Mouse (Mus musculus) left cerebral cortex, adult 11 months (tissue): Measurements from ENCODE around the gene Plcb3.

ENCODE experiments used
- DNase-seq: peaks from one replicate; pipeline ENCODE4 v3.0.0; 2022; ENCODE audit warnings: low spot score

Plcb3 gene

DNA sequence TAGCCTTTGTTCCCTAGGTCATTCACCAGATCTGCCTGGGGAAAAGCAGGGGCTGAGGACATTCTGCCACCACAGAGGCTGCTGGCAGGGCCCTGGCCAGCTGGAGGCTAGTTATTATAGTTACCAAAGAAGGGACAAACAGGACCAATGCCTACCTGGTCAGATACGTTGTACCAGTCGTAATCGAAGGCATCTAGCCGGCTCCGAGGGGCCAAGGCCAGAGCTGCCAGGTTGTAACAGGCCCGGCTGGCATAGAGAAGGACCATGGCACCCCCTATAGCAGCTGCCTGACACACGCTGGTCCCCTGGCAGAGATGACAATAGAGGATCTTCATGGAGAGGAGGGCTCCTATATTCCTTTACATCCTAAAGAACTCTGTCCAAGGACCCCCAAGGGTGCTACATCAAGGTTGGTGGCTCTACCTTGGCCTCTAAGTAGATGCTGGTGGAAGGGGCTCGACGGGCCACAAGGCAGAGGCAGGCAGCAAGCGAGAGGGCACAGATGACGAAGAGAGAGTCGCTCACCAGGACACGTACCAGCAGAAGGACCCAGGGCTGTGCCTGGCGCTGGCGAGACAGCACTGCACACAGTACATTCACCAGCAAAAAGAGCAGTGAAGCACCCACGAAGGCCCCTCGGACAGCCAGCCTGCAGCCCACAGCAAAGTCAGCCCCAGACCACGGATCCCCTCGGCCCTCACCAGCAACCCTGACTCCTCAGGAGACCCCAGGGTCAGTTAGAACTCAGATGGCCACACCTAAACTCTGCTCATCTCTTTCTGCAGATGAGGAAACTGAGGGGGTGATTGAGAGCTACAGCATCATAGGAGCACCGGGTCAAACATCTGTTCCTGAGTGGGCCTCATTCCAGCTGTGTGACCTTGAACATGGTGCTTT lies 36.9 kb downstream of the Plcb3 start:
- DNase-seq, result no peak

DNA sequence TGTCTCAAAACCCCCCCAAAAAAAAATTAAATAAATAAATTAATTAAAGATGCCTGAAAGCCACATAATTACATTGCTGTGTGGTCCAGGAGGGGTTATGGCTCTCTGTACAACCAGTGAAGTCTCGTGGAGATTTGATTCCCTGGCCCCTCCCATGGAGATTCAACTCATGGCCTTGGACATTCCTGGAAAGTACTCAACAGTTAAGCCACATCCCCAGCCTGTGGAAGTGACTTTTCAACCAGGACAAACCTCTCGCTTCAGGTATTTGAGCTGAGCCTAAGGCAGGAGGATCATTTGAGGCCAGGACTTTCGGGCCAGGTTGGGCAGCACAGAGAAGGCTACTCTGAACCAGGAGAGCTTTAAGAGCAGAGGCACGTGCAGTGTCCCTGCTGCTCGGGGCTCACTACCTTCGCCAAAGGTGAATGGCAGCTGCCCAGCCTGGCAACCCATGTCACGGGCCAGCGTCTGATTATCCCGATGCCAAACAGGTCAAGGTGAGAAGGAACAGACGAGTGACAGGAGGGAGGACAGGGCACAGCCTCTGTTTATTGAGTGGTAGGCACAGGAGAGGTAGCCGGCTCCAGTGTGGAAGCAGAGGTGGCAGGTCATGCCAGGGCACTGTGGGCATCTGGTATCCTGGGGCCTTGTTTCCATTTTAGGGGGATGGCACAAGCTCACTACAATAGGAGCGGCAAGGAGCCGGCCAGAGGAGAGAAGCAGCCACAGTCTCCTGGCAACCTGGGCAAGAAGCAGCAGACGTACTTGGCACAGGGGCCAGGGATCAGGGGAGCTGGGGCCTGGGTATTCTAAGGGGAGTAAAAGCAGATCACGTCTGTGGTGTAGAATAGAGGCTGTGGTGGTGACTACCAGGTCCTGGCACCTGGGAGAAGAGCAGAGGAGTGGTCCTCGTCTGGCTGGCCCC lies 38.5 kb downstream of the Plcb3 start:
- no peak for DNase-seq

DNA sequence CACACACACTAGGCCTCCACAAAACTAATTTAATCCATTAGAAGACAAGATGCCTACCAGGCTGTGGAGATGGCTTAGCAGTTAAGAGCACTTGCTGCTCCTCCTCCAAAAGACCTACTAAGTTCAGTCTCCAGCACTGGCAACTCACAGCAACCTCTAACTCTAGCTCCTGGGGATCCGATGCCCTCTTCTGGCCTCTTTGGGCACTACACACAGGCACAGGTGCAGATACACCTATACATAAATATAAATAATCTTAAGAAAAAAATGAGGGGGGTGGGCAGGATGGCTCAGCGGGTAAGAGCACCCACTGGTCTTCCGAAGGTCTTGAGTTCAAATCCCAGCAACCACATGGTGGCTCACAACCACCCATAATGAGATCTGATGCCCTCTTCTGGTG lies 40.0 kb downstream of the Plcb3 start:
- DNase-seq, result no peak

DNA sequence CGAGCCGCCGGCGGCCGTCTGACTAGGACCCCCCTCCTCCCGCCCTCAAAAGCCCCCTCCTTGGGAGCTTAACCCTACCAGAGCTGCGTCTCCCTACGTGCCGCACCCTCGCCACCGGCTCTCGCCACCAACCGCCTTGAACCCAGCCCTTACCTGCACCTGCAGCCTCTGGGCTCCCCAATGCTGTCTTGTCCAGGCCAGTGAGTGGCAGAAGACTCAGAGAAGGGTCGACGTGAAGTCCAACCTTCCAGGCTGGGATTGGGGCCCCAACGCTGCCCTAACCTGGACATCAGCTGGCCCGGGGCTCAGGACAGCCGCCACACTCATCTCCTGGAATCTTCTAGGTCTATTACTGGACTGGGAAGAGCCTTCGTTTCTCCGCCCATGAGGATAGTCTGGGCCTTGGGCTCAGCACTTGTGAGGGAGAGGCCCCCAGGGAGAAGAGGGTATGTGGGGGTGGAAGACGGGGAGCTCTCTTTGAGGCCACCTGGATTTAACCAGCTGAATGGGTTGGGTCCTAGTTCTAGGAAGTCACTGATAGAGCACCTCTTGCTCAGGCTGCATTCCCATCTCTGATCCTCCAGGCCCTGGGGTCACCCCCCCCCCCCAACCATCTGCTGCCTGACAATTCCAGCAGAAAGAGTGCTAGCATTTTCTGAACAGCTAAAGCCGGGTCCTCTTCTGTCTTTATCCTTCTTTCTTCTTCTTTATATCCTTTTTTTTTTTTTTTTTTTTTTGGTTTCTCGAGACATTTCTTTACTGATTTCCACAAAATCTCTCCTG lies 41.9 kb downstream of the Plcb3 start, which contains the start of gene Kcnk4:
Gene Kcnk4, minus strand, starts transcription at position 321 of the 783 bp plus-strand sequence.
- no peak for DNase-seq

DNA sequence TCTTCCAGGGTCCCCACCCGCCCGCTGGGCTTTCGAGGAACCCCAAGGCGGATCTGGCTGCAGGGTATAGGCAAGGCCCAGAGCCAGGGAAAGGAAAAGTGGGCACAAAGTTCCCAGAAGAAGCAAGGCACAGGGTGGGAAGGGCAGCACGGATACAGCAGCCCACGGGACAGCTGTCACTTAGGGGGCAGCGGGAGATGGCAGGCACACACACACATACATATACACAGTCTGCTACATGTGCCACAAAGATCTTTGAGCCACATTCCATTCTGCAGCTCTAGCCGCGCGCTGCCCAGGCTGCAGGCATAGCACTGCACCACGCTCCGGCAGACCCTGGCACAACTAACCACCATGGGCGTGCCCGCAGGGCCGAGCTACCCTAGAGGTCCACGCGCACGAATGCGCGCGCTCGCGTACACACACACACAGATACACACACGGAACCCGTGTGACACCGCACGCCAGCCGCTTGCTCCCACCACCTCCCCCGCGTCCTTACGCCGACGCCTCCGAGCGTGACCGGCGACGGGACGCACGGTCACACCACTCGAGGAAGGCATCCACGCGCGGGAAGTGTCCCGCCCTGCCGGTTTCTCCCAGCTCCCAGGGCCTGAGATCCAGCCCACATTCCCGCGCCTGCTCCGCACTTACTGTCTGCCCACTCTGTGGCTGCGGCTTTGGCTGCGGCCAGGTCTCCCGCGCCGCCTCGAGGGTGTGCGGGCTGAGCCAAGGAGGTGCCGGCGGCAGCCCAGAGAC lies 42.7 kb downstream of the Plcb3 start:
- DNase-seq, result no peak

GRCm38 (mm10) chr19:6933102-6933435 lies 43.2 kb downstream of the Plcb3 start:
- no peak for DNase-seq

DNA sequence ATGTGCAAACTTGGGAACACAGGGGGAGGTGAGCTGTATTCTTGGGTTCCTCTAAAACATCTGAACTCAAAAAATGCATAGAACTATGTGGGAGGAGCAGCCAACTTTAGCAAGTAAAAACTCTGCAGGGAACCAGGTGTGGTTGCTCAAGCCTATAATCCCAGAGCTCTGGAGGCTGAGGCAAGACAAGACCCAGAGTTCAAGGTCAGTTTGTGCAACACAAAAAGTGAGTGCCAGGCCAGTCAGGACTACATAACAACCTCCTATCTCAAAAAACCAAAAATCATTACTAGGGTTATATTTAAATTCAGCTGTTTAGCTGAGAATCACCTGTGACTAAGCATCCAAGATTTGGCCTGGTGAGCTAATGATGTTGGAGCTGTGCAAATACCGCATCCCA lies 44.3 kb downstream of the Plcb3 start:
- no peak for DNase-seq

- DNase-seq, result no peak
These were observed 45.3 kb downstream of the Plcb3 start for GRCm38 (mm10) chr19:6931002-6931401.

DNA sequence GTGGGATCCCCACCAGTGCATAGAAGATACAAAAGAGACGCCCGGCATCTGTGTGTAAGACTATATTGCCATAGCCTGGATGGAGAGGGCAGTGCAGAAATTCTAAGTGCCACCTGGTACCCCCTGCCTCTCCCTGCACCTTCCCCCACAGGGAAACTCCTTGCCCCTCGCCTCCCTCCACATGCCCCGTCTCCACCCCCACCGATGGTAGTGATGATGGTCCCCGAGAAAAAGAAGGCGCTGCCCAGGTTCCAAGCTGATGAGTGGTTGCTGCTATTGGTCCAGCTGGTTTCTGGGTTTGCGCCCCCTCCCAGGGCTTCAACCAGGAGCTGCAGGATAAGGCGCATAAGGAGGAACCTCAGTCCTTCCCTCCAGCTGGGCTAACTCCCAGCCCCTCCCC lies 48.2 kb downstream of the Plcb3 start:
- no peak for DNase-seq

DNA sequence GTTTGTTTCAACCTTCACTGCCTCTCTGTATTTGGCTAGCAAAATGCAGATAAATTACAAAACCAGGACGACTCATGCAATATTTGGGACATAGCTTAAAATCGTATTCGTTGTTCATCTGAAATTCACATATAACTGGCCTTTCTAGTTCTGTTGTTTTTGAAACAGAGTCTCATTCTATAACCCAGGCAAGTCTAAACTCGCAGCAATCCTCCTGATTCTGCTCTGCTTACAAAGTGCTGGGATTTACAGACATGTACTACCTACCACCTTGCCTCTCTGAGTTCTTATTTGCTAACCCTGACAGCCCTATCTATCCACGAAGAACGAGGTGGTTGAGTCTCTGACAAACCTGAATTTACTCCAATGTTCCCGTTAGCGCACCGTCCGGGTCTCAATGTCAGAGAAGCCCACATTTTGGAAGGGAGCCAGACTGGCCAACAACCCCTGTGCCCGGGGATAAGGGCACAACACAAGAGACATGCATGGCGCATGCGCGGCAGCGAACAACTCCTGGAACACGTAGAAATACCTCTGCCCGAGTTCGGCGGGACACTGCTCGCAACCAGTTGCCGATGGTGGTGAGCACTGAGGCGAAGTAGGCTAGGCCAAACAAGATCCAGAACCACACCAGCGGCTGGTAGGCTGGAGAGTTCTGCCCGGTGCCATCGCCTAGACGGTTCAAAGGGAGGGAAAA lies 49.6 kb downstream of the Plcb3 start:
- no peak for DNase-seq

GRCm38 (mm10) chr19:6925611-6926329 lies 50.5 kb downstream of the Plcb3 start:
- no peak for DNase-seq

- DNase-seq, result no peak
These were observed 51.0 kb downstream of the Plcb3 start, which contains the start of gene Catsperz for GRCm38 (mm10) chr19:6925307-6925573. Catsperz (minus strand) TSS chr19:6925380.

DNA sequence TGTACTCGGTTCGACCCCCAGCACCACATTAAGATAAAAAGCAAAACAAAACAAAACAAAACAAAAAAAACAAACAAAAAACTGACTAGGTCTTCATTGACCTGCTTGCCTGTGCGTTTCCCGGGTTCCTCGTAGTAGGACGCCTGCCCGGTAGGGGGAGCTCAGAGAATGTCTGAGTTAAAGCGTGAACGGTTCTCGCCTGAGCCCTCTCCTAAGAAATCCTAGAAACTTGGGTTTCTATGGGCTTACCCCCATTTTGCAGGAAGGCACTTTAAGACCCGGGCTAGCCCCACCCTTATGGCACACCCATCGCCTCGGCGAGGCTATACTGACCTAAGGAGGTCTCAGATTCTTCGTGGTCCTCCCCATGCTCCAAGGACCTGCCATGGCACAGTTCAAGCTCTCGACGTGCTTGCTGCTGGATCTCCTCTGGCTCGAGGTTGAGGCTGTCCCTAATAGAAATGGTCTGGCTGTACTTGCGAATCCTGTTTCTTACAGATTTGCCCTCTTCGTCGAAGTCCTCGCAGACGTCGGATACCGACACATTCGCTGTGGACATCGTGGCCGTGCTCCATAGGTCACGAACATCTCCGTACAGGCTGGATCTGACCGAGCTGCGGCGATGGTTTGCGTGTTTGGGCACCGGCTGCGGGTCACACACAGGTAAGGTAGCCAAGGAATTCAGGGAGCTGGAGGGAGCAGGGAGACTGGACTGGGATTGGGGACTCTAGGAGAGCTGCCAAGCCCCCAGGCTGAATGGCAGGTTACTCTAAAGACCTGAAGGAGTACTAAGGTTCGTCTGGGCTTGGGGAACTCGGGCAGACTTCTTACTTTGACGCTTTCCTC lies 51.6 kb downstream of the Plcb3 start:
- peak; percentile 74 for DNase-seq

GRCm38 (mm10) chr19:6922901-6923735 lies 53.2 kb downstream of the Plcb3 start:
- no peak for DNase-seq

DNA sequence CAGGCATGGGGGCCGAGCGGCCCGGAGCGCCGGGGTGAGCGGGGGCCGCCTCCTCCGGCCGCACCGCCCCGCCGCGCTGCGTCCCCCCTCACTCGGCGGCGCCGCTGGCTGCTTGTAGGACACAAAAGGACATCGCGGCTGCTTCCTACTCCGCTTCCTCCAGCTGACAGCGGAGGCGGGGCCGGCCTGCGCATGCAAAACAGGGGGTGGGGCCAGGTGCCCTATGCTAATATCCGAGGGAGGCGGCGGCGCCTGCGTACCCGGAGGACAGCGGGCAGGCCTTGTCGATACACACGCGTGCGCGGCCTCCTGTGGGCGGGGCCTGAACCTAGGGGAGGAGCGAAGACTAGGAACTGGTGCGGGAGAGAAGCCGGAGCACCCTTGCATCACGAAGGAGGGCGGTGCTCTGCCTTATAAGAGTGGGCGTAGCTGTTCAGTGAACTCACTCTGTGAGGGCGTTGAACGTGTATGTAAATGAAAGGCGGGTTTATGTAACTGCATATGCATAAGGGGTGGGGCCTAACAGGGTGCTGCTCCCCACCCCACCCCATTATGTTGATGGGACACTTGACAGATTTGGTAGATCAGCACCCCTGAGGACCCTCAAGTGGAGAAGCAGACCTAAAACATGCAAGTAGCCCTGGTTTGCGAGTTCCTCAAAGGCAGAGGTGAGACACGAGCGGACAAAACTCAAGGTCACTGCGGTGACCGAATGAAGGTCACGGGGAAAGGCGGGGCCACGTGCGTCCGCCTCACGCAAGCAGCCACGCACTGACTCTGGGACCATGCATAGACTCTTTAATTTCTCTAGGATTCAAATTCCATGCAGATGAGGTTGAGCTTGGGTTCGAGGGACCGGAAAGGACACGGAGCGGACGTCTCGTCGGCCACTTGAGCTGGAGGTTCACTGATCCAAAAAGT lies 54.4 kb downstream of the Plcb3 start, which contains the start of gene Esrra:
Gene Esrra, minus strand, starts transcription at position 167 of the 921 bp plus-strand sequence.
- peak; percentile 100 for DNase-seq

GRCm38 (mm10) chr19:6920741-6921636 lies 55.3 kb downstream of the Plcb3 start:
- DNase-seq, result no peak
